In the genomic region with DNA sequence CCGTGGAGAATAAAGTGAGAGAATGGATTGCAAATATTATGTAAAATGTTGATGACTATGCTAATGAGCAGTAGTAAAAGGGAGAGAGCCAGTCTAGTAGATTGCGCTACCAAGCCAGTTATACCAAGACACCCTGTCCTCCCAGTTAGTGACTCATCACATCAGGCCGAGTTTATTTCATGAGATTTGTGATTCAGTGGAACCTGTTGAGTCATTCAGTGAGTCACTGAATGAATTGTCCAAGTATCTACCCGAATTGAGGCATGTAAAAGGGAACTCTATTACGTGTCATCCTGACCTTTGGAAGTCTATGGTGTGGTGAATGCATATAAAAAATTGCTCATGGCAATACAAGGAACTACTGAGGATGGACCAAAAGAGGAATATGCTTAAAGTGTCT, we compare ENCODE assay signal across 18 mouse cellular contexts.
DNase-seq lines count a peak whose midpoint lies in the region; ATAC-seq and TF ChIP-seq lines count a peak whose summit lies in the region.
"Had no signal": no experiment of that assay in that cellular context is flagged by ENCODE, and none has a peak within 500 bp of the region (broad histone marks: within the 10 kb centered on the region; RNA-seq: fewer than 3 reads in every experiment).

No protein-coding gene starts in this region.

- H3K9ac ChIP-seq in stomach, postnatal 0 days (ENCODE audit: low read length) = no peak overlapping the region
- no peak overlapping the region for H3K9ac ChIP-seq in hindbrain, embryonic 11.5 days (ENCODE audit: low read depth, low read length)
- H3K9ac ChIP-seq: embryonic facial prominence, embryonic 15.5 days; lung, embryonic 14.5 days had no signal

- 60% methylated on average over 5 of the region's 5 CpGs for WGBS in stomach, postnatal 0 days
- WGBS in limb, embryonic 10.5 days = 88% methylated on average over 5 of the region's 5 CpGs
- 88% methylated on average over 5 of the region's 5 CpGs for WGBS in hindbrain, embryonic 11.5 days

- H3K4me3 ChIP-seq in stomach, postnatal 0 days (ENCODE audit: low read depth, low read length) = no peak overlapping the region
- no peak overlapping the region for H3K4me3 ChIP-seq in limb, embryonic 10.5 days
- H3K4me3 ChIP-seq in hindbrain, embryonic 11.5 days (ENCODE audit: low read depth, low read length) = no peak overlapping the region
- H3K4me3 ChIP-seq: embryonic facial prominence, embryonic 15.5 days; gastrocnemius, adult 2 months; hindbrain, embryonic 10.5 days; megakaryocyte, embryonic 14.5 days had no signal

- no peaks in the 10 kb centered on the region for H3K9me3 ChIP-seq in stomach, postnatal 0 days (ENCODE audit: control insufficient read depth, low read length)
- no peaks in the 10 kb centered on the region for H3K9me3 ChIP-seq in limb, embryonic 10.5 days (replicated peaks)
- H3K9me3 ChIP-seq in hindbrain, embryonic 11.5 days (ENCODE audit: control insufficient read depth, low read length) = no peaks in the 10 kb centered on the region
- H3K9me3 ChIP-seq: embryonic facial prominence, embryonic 15.5 days; hindbrain, embryonic 10.5 days; megakaryocyte, embryonic 14.5 days had no signal

- no peaks in the 10 kb centered on the region for H3K36me3 ChIP-seq in stomach, postnatal 0 days (ENCODE audit: control insufficient read depth, insufficient read depth, low read length)
- no peaks in the 10 kb centered on the region for H3K36me3 ChIP-seq in limb, embryonic 10.5 days
- no peaks in the 10 kb centered on the region for H3K36me3 ChIP-seq in hindbrain, embryonic 11.5 days (ENCODE audit: control insufficient read depth, insufficient read depth, low read length)
- H3K36me3 ChIP-seq: embryonic facial prominence, embryonic 15.5 days; hindbrain, embryonic 10.5 days had no signal

- DNase-seq in gastrocnemius, adult 18-20 months (ENCODE audit: low spot score) = peak; percentile 13
- no peak for DNase-seq in gastrocnemius, postnatal 10 days
- DNase-seq in urinary bladder, postnatal 25 days (ENCODE audit: low spot score) = peak; percentile 6
- DNase-seq in urinary bladder, adult 2 months (ENCODE audit: low spot score) = no peak
- peak; percentile 44 for DNase-seq in adrenal gland, postnatal 14 days
- no peak for DNase-seq in stomach, postnatal 0 days (ENCODE audit: low spot score)
- DNase-seq in limb, embryonic 10.5 days (ENCODE audit: low spot score) = no peak
- no peak for DNase-seq in hindbrain, embryonic 11.5 days (ENCODE audit: low spot score)
- DNase-seq: gastrocnemius, adult 2 months; kidney, adult 11 months; liver; lung, embryonic 14.5 days; right cerebral cortex, postnatal 25 days; thymus, postnatal 25 days had no signal

- peak; percentile 84 for TF ChIP-seq EP300 in stomach, postnatal 0 days (optimal IDR thresholded peaks at IDR 0.05)

- H3K4me2 ChIP-seq in stomach, postnatal 0 days (replicated peaks; ENCODE audit: low read depth) = no peak overlapping the region
- no peak overlapping the region for H3K4me2 ChIP-seq in hindbrain, embryonic 11.5 days (replicated peaks; ENCODE audit: low read depth, low read length)
- H3K4me2 ChIP-seq: embryonic facial prominence, embryonic 15.5 days; heart, embryonic 11.5 days; lung, embryonic 14.5 days had no signal

- H3K27me3 ChIP-seq in stomach, postnatal 0 days (ENCODE audit: control insufficient read depth, insufficient read depth, low read length) = no peaks in the 10 kb centered on the region
- H3K27me3 ChIP-seq in limb, embryonic 10.5 days (ENCODE audit: low read depth, poor library complexity, severe bottlenecking) = no peaks in the 10 kb centered on the region
- H3K27me3 ChIP-seq in hindbrain, embryonic 11.5 days (ENCODE audit: control insufficient read depth, insufficient read depth, low read length) = no peaks in the 10 kb centered on the region
- H3K27me3 ChIP-seq: embryonic facial prominence, embryonic 15.5 days had no signal

- H3K27ac ChIP-seq in stomach, postnatal 0 days (replicated peaks) = no peak overlapping the region
- no peak overlapping the region for H3K27ac ChIP-seq in limb, embryonic 10.5 days
- no peak overlapping the region for H3K27ac ChIP-seq in hindbrain, embryonic 11.5 days (ENCODE audit: low read depth, low read length)
- H3K27ac ChIP-seq: embryonic facial prominence, embryonic 15.5 days; gastrocnemius, adult 2 months; hindbrain, embryonic 10.5 days had no signal

- no peak for TF ChIP-seq CTCF in stomach, postnatal 0 days (IDR thresholded peaks at IDR 0.05; ENCODE audit: low read depth)

- ATAC-seq in stomach, postnatal 0 days (ENCODE audit: low FRiP score, low TSS enrichment) = no peak
- no peak for ATAC-seq in hindbrain, embryonic 11.5 days (ENCODE audit: low FRiP score)

- no peaks in the 10 kb centered on the region for H3K4me1 ChIP-seq in stomach, postnatal 0 days (replicated peaks; ENCODE audit: control insufficient read depth, insufficient read depth)
- no peaks in the 10 kb centered on the region for H3K4me1 ChIP-seq in limb, embryonic 10.5 days
- H3K4me1 ChIP-seq in hindbrain, embryonic 11.5 days (replicated peaks; ENCODE audit: control insufficient read depth, insufficient read depth, low read length) = no peaks in the 10 kb centered on the region
- H3K4me1 ChIP-seq: embryonic facial prominence, embryonic 15.5 days; hindbrain, embryonic 10.5 days had no signal

Comparison
In these comparisons a context has a peak if more than half of its experiments do, and no peak if none do; other contexts are left out.
1. DNase-seq: peak in gastrocnemius, adult 18-20 months (single experiment), urinary bladder, postnatal 25 days (single experiment) and adrenal gland, postnatal 14 days (single experiment); none in gastrocnemius, postnatal 10 days (single experiment), urinary bladder, adult 2 months (single experiment), stomach, postnatal 0 days (single experiment), limb, embryonic 10.5 days (single experiment) and hindbrain, embryonic 11.5 days (single experiment).